Mouse (Mus musculus) forebrain, embryonic 15.5 days (tissue): ENCODE measurements around the gene Jph3. TPM values are rescaled to one million over a fixed set of nuclear protein-coding genes. Genes with fewer than 3 reads are reported as not detected.

Source experiments
- ATAC-seq: fragments of 200-750 bp; cut with Nextera tagmentation; replicated peaks from 2 replicates; pipeline ENCODE4 v1.8.0; 2017; ENCODE audit warnings: mild to moderate bottlenecking, moderate TSS enrichment, moderate library complexity
- H3K27ac ChIP-seq: fragments of 300-500 bp; sonication (generic); replicated peaks from 2 replicates; pipeline ENCODE4 v1.5.1; 2015; ENCODE audit warnings: mild to moderate bottlenecking, inconsistent platforms
- H3K27me3 ChIP-seq: fragments of 300-500 bp; sonication (generic); 2 replicates; pipeline ENCODE4 v1.6.1; 2015; ENCODE audit warnings: inconsistent platforms
- H3K36me3 ChIP-seq: fragments of 300-500 bp; sonication (generic); 2 replicates; pipeline ENCODE4 v1.6.1; 2015; ENCODE audit warnings: mild to moderate bottlenecking, inconsistent platforms
- H3K4me1 ChIP-seq: fragments of 300-500 bp; sonication (generic); 2 replicates; pipeline ENCODE4 v1.6.1; 2015; ENCODE audit warnings: inconsistent platforms
- H3K4me2 ChIP-seq: fragments of 300-500 bp; sonication (generic); replicated peaks from 2 replicates; pipeline ENCODE4 v1.6.1; 2015; ENCODE audit warnings: mild to moderate bottlenecking, inconsistent platforms
- H3K4me3 ChIP-seq: fragments of 300-500 bp; sonication (generic); 2 replicates; pipeline ENCODE4 v1.5.1; 2015; ENCODE audit warnings: mild to moderate bottlenecking, inconsistent platforms
- H3K9ac ChIP-seq: fragments of 300-500 bp; sonication (generic); replicated peaks from 2 replicates; pipeline ENCODE4 v1.6.1; 2015; ENCODE audit warnings: mild to moderate bottlenecking, inconsistent platforms
- H3K9me3 ChIP-seq: fragments of 300-500 bp; sonication (generic); 2 replicates; pipeline ENCODE4 v1.6.1; 2016; ENCODE audit warnings: inconsistent platforms
- WGBS: fragments of 180-500 bp; shearing (Covaris S2); methylation state at CpG from one replicate; pipeline ENCODE4 v1.1.7; 2015; ENCODE audit warnings: mixed read lengths; 5-methylcytosine and 5-hydroxymethylcytosine counted together
- polyA plus RNA-seq: library from polyadenylated mRNA; unstranded; fragments of >200 nt; fragmentation: Nextera tagmentation; extraction: Ambion mirVana; gene quantifications from 2 replicates; pipeline ENCODE4 v1.2.1, GENCODE M21; 2015

Gene Jph3
- polyA plus RNA-seq, 1 experiment from 2014 or later = 82.5 TPM

- Histone ChIP-seq H3K9me3 (no peaks in the 10 kb centered on the region), H3K36me3 (peaks cover 18% of the 10 kb centered on the region; the same call in 1 of the 2 replicates), H3K27ac (no peak overlapping the region), H3K4me1 (no peaks in the 10 kb centered on the region), H3K4me2 (no peak overlapping the region), H3K9ac (no peak overlapping the region), H3K27me3 (no peaks in the 10 kb centered on the region), H3K4me3 (no peak overlapping the region)
- 92% methylated on average over 9 of the region's 9 CpGs for WGBS
- no peak for ATAC-seq
These were observed 92.3 kb downstream of the Jph3 start for GRCm38 (mm10) chr8:121821770-121822169.

- H3K4me3 ChIP-seq = no peak overlapping the region
- peaks cover 21% of the 10 kb centered on the region for H3K4me1 ChIP-seq
- H3K27ac ChIP-seq = no peak overlapping the region
- no peaks in the 10 kb centered on the region for H3K27me3 ChIP-seq
- no peak overlapping the region for H3K9ac ChIP-seq
- 95% methylated on average over 5 of the region's 5 CpGs for WGBS
- H3K4me2 ChIP-seq = peak overlapping the region; percentile 81; the same call in 1 of the 2 replicates
- no peaks in the 10 kb centered on the region for H3K36me3 ChIP-seq
- no peaks in the 10 kb centered on the region for H3K9me3 ChIP-seq
- ATAC-seq = no peak
These were observed 98.3 kb downstream of the Jph3 start for GRCm38 (mm10) chr8:121827726-121828125.

GRCm38 (mm10) chr8:121828376-121829023 is 99.1 kb downstream of the Jph3 start:
- H3K36me3 ChIP-seq = no peaks in the 10 kb centered on the region
- peak overlapping the region; percentile 86 for H3K4me3 ChIP-seq
- H3K27ac ChIP-seq = peak overlapping the region; percentile 77; the same call in 1 of the 2 replicates
- peak overlapping the region; percentile 74 for H3K9ac ChIP-seq
- H3K27me3 ChIP-seq = no peaks in the 10 kb centered on the region
- H3K4me2 ChIP-seq = peak overlapping the region; percentile 81
- no peaks in the 10 kb centered on the region for H3K9me3 ChIP-seq
- 38% methylated on average over 10 of the region's 10 CpGs for WGBS
- ATAC-seq = no peak
- H3K4me1 ChIP-seq = peaks cover 21% of the 10 kb centered on the region

- Histone ChIP-seq H3K9me3 (no peaks in the 10 kb centered on the region), H3K27ac (peak within 1 kb of the TSS; percentile 77), H3K4me3 (peak within 1 kb of the TSS; percentile 86), H3K36me3 (no peaks in the 10 kb centered on the region), H3K27me3 (no peaks in the 10 kb centered on the region), H3K4me2 (peak within 1 kb of the TSS; percentile 81), H3K9ac (peak within 1 kb of the TSS; percentile 74), H3K4me1 (peaks cover 21% of the 10 kb centered on the region)
- WGBS = under 1% methylated on average over 67 of the region's 68 CpGs
- peak; percentile 99 for ATAC-seq
These were observed 99.8 kb downstream of the Jph3 start, which contains the start of gene Klhdc4 for GRCm38 (mm10) chr8:121829048-121829776. Gene Klhdc4 (minus strand): TSS chr8:121829569.

- Histone ChIP-seq H3K4me3 (peak overlapping the region; percentile 86), H3K27ac (peak overlapping the region; percentile 77), H3K4me2 (peak overlapping the region; percentile 81), H3K27me3 (no peaks in the 10 kb centered on the region), H3K4me1 (peaks cover 21% of the 10 kb centered on the region), H3K9me3 (no peaks in the 10 kb centered on the region), H3K36me3 (no peaks in the 10 kb centered on the region), H3K9ac (peak overlapping the region; percentile 74)
- ATAC-seq = no peak
- WGBS = 14% methylated on average over 18 of the region's 18 CpGs
These were observed 100.4 kb downstream of the Jph3 start for GRCm38 (mm10) chr8:121829777-121830362.

GRCm38 (mm10) chr8:121832061-121832460 is 102.6 kb downstream of the Jph3 start:
- no peak for ATAC-seq
- Histone ChIP-seq H3K27me3 (no peaks in the 10 kb centered on the region), H3K9ac (no peak overlapping the region), H3K4me2 (no peak overlapping the region), H3K4me1 (peaks cover 21% of the 10 kb centered on the region), H3K9me3 (no peaks in the 10 kb centered on the region), H3K4me3 (no peak overlapping the region), H3K36me3 (no peaks in the 10 kb centered on the region), H3K27ac (no peak overlapping the region)
- WGBS = 71% methylated on average over 2 of the region's 2 CpGs

- WGBS = 16% methylated on average over 6 of the region's 6 CpGs
- H3K4me3 ChIP-seq = no peak overlapping the region
- no peak for ATAC-seq
- H3K4me1 ChIP-seq = peaks cover 21% of the 10 kb centered on the region
- H3K27ac ChIP-seq = peak overlapping the region; percentile 66; the same call in 1 of the 2 replicates
- H3K4me2 ChIP-seq = no peak overlapping the region
- no peaks in the 10 kb centered on the region for H3K27me3 ChIP-seq
- no peaks in the 10 kb centered on the region for H3K9me3 ChIP-seq
- H3K9ac ChIP-seq = no peak overlapping the region
- no peaks in the 10 kb centered on the region for H3K36me3 ChIP-seq
These were observed 103.1 kb downstream of the Jph3 start for GRCm38 (mm10) chr8:121832503-121832902.

GRCm38 (mm10) chr8:121841242-121841641 is 111.8 kb downstream of the Jph3 start:
- H3K4me3 ChIP-seq = no peak overlapping the region
- no peaks in the 10 kb centered on the region for H3K9me3 ChIP-seq
- no peaks in the 10 kb centered on the region for H3K27me3 ChIP-seq
- ATAC-seq = no peak
- WGBS = 44% methylated on average over 8 of the region's 8 CpGs
- no peak overlapping the region for H3K4me2 ChIP-seq
- no peak overlapping the region for H3K27ac ChIP-seq
- no peak overlapping the region for H3K9ac ChIP-seq
- H3K36me3 ChIP-seq = no peaks in the 10 kb centered on the region
- H3K4me1 ChIP-seq = no peaks in the 10 kb centered on the region

GRCm38 (mm10) chr8:121842064-121842955 is 112.9 kb downstream of the Jph3 start:
- Histone ChIP-seq H3K27me3 (no peaks in the 10 kb centered on the region), H3K27ac (no peak overlapping the region), H3K9ac (no peak overlapping the region), H3K4me2 (no peak overlapping the region), H3K4me3 (no peak overlapping the region), H3K4me1 (no peaks in the 10 kb centered on the region), H3K36me3 (no peaks in the 10 kb centered on the region), H3K9me3 (no peaks in the 10 kb centered on the region)
- ATAC-seq = no peak
- WGBS = 86% methylated on average over 8 of the region's 8 CpGs

- WGBS = 81% methylated on average over 3 of the region's 3 CpGs
- ATAC-seq = no peak
These were observed 113.8 kb downstream of the Jph3 start for GRCm38 (mm10) chr8:121843184-121843733.

More at GRCm38 (mm10) chr8:121843184-121843733, 113.8 kb downstream of the Jph3 start:
- H3K4me1 ChIP-seq = no peaks in the 10 kb centered on the region
- no peak overlapping the region for H3K4me2 ChIP-seq
- H3K9me3 ChIP-seq = no peaks in the 10 kb centered on the region
- no peak overlapping the region for H3K4me3 ChIP-seq
- no peak overlapping the region for H3K9ac ChIP-seq
- H3K27ac ChIP-seq = no peak overlapping the region
- no peaks in the 10 kb centered on the region for H3K27me3 ChIP-seq
- H3K36me3 ChIP-seq = no peaks in the 10 kb centered on the region
